Mouse (Mus musculus) liver, embryonic 11.5 days (tissue): ENCODE data around the gene Armc7. TPM values are rescaled to one million over a fixed set of nuclear protein-coding genes. Genes with fewer than 3 reads are reported as not detected.
"Not testable (repeated sequence)": the region's sequence is repeated elsewhere in the genome, so short reads cannot be mapped to it uniquely, and the experiment has no call there.

Experiments
- ATAC-seq: fragments of 200-750 bp; cut with Nextera tagmentation; replicated peaks from 2 replicates; pipeline ENCODE4 v1.8.0; 2017; ENCODE audit warnings: moderate number of reproducible peaks, mild to moderate bottlenecking, moderate TSS enrichment, moderate library complexity; ENCODE audit not compliant: low FRiP score
- DNase-seq: peaks from one replicate; pipeline ENCODE4 v3.0.0-alpha.2; 2017; ENCODE audit warnings: low spot score
- H3K27ac ChIP-seq: fragments of 300-500 bp; sonication (generic); 2 replicates; pipeline ENCODE4 v1.5.1; 2014; ENCODE audit warnings: mild to moderate bottlenecking, low read depth, low read length, control low read depth
- H3K27me3 ChIP-seq: fragments of 300-500 bp; sonication (generic); replicated peaks from 2 replicates; pipeline ENCODE4 v1.6.1; 2014; ENCODE audit warnings: low read length, mixed read lengths; ENCODE audit not compliant: control insufficient read depth, insufficient read depth
- H3K36me3 ChIP-seq: fragments of 300-500 bp; sonication (generic); 2 replicates; pipeline ENCODE4 v1.6.1; 2014; ENCODE audit warnings: mild to moderate bottlenecking, low read length, moderate library complexity, mixed read lengths; ENCODE audit not compliant: control insufficient read depth, insufficient read depth
- H3K4me1 ChIP-seq: fragments of 300-500 bp; sonication (generic); replicated peaks from 2 replicates; pipeline ENCODE4 v1.6.1; 2014; ENCODE audit warnings: low read length, mixed read lengths; ENCODE audit not compliant: control insufficient read depth, insufficient read depth
- H3K4me2 ChIP-seq: fragments of 300-500 bp; sonication (generic); 2 replicates; pipeline ENCODE4 v1.6.1; 2014; ENCODE audit warnings: mild to moderate bottlenecking, control low read depth, moderate library complexity
- H3K4me3 ChIP-seq: fragments of 300-500 bp; sonication (generic); 2 replicates; pipeline ENCODE4 v1.5.1; 2014; ENCODE audit warnings: low read depth, low read length, control low read depth
- H3K9ac ChIP-seq: fragments of 300-500 bp; sonication (generic); 2 replicates; pipeline ENCODE4 v1.6.1; 2014; ENCODE audit warnings: low read depth, low read length, control low read depth
- H3K9me3 ChIP-seq: fragments of 300-500 bp; sonication (generic); 2 replicates; pipeline ENCODE4 v1.6.1; 2016; ENCODE audit warnings: low read length, inconsistent platforms, mixed read lengths; ENCODE audit not compliant: control insufficient read depth
- WGBS: fragments of 180-500 bp; shearing (Covaris S2); extraction: QIAGEN DNeasy Blood & Tissue Kit; methylation state at CpG from one replicate; pipeline ENCODE4 v1.1.7; 2014; 5-methylcytosine and 5-hydroxymethylcytosine counted together
- polyA plus RNA-seq: library from polyadenylated mRNA; unstranded; fragments of >200 nt; fragmentation: Nextera tagmentation; extraction: Ambion mirVana; gene quantifications from 2 replicates; pipeline ENCODE4 v1.2.1, GENCODE M21; 2014

The Armc7 gene
- polyA plus RNA-seq, 1 experiment from 2014 or later: 5.7 TPM

GRCm38 (mm10) chr11:115477388-115477787 is 1.9 kb downstream of the Armc7 start:
- H3K9me3 ChIP-seq, ATAC-seq: not testable (repeated sequence)
- H3K4me2 ChIP-seq: peak overlapping the region; percentile 75; the same call in 1 of the 2 replicates

GRCm38 (mm10) chr11:115478296-115478938 is 3.0 kb downstream of the Armc7 start:
- ATAC-seq: no peak
- no peaks in the 10 kb centered on the region for H3K9me3 ChIP-seq
- H3K4me2 ChIP-seq: no peak overlapping the region
- no peaks in the 10 kb centered on the region for H3K36me3 ChIP-seq
- H3K9ac ChIP-seq: no peak overlapping the region
- H3K27ac ChIP-seq: no peak overlapping the region
- no peaks in the 10 kb centered on the region for H3K27me3 ChIP-seq
- WGBS: 79% methylated on average over 9 of the region's 9 CpGs
- no peak overlapping the region for H3K4me3 ChIP-seq
- peaks cover 15% of the 10 kb centered on the region for H3K4me1 ChIP-seq
- no peak for DNase-seq

More at GRCm38 (mm10) chr11:115477388-115477787, 1.9 kb downstream of the Armc7 start:
- 64% methylated on average over 7 of the region's 7 CpGs for WGBS
- H3K36me3 ChIP-seq, DNase-seq, H3K9ac ChIP-seq, H3K27me3 ChIP-seq, H3K27ac ChIP-seq: not testable (repeated sequence)
- peaks cover 15% of the 10 kb centered on the region for H3K4me1 ChIP-seq
- peak overlapping the region; percentile 1; the same call in 1 of the 2 replicates for H3K4me3 ChIP-seq

GRCm38 (mm10) chr11:115481553-115482259 is 6.2 kb downstream of the Armc7 start:
- Histone ChIP-seq H3K27ac (no peak overlapping the region), H3K9me3 (no peaks in the 10 kb centered on the region), H3K4me1 (peaks cover 3% of the 10 kb centered on the region), H3K36me3 (no peaks in the 10 kb centered on the region; the same call in 1 of the 2 replicates), H3K4me2 (no peak overlapping the region), H3K9ac (no peak overlapping the region), H3K27me3 (no peaks in the 10 kb centered on the region), H3K4me3 (no peak overlapping the region)
- no peak for DNase-seq
- WGBS: 76% methylated on average over 6 of the region's 6 CpGs
- no peak for ATAC-seq

GRCm38 (mm10) chr11:115483278-115483677 is 7.8 kb downstream of the Armc7 start:
- Histone ChIP-seq H3K4me1 (no peaks in the 10 kb centered on the region), H3K9ac (no peak overlapping the region), H3K4me3 (no peak overlapping the region), H3K4me2 (no peak overlapping the region), H3K36me3 (no peaks in the 10 kb centered on the region; the same call in 1 of the 2 replicates), H3K27ac (no peak overlapping the region), H3K9me3 (no peaks in the 10 kb centered on the region), H3K27me3 (no peaks in the 10 kb centered on the region)
- 74% methylated on average over 11 of the region's 11 CpGs for WGBS
- ATAC-seq (no peak), DNase-seq (no peak)

- no peak overlapping the region for H3K4me2 ChIP-seq
- H3K9ac ChIP-seq: no peak overlapping the region
- ATAC-seq (no peak), DNase-seq (peak; percentile 73)
- no peak overlapping the region for H3K27ac ChIP-seq
- peaks cover 2% of the 10 kb centered on the region; the same call in 1 of the 2 replicates for H3K36me3 ChIP-seq
- no peaks in the 10 kb centered on the region for H3K27me3 ChIP-seq
- no peaks in the 10 kb centered on the region for H3K9me3 ChIP-seq
- WGBS: 21% methylated on average over 6 of the region's 6 CpGs
- H3K4me3 ChIP-seq: no peak overlapping the region
- no peaks in the 10 kb centered on the region for H3K4me1 ChIP-seq
These were observed 8.3 kb downstream of the Armc7 start for GRCm38 (mm10) chr11:115483726-115484125.

GRCm38 (mm10) chr11:115485155-115485554 is 9.7 kb downstream of the Armc7 start:
- DNase-seq (no peak), ATAC-seq (no peak)
- H3K27me3 ChIP-seq: no peaks in the 10 kb centered on the region
- WGBS: 71% methylated on average over 12 of the region's 12 CpGs
- H3K4me1 ChIP-seq: peaks cover under 1% of the 10 kb centered on the region; the same call in 1 of the 2 replicates
- H3K9me3 ChIP-seq: no peaks in the 10 kb centered on the region
- H3K4me3 ChIP-seq: no peak overlapping the region
- no peak overlapping the region for H3K4me2 ChIP-seq
- H3K9ac ChIP-seq: no peak overlapping the region
- H3K27ac ChIP-seq: no peak overlapping the region
- peaks cover 7% of the 10 kb centered on the region for H3K36me3 ChIP-seq

- no peaks in the 10 kb centered on the region for H3K27me3 ChIP-seq
- H3K27ac ChIP-seq: no peak overlapping the region
- peaks cover 14% of the 10 kb centered on the region for H3K4me1 ChIP-seq
- no peak overlapping the region for H3K9ac ChIP-seq
- WGBS: 89% methylated on average over 19 of the region's 19 CpGs
- H3K36me3 ChIP-seq: peaks cover 9% of the 10 kb centered on the region
- H3K4me3 ChIP-seq: no peak overlapping the region
- H3K4me2 ChIP-seq: no peak overlapping the region
- ATAC-seq: no peak
- no peak for DNase-seq
- no peaks in the 10 kb centered on the region for H3K9me3 ChIP-seq
These were observed 13.2 kb downstream of the Armc7 start for GRCm38 (mm10) chr11:115488551-115489104.

GRCm38 (mm10) chr11:115490441-115491355 is 15.2 kb downstream of the Armc7 start:
- ATAC-seq: peak; percentile 24; the same call in 1 of the 2 replicates
- H3K4me1 ChIP-seq: peaks cover 16% of the 10 kb centered on the region
- no peaks in the 10 kb centered on the region for H3K9me3 ChIP-seq
- H3K36me3 ChIP-seq: peaks cover 9% of the 10 kb centered on the region
- peak overlapping the region; percentile 65; the same call in 1 of the 2 replicates for H3K27ac ChIP-seq
- WGBS: 25% methylated on average over 25 of the region's 25 CpGs
- H3K9ac ChIP-seq: peak overlapping the region; percentile 73
- peak overlapping the region; percentile 79 for H3K4me2 ChIP-seq
- no peak for DNase-seq
- peak overlapping the region; percentile 65 for H3K4me3 ChIP-seq
- no peaks in the 10 kb centered on the region for H3K27me3 ChIP-seq
